Mouse (Mus musculus) CD4-positive naive resting alpha-beta T cell, adult 76 days (primary cell): ENCODE results near the gene Klk1b24. TPM values are rescaled to one million over a fixed set of nuclear protein-coding genes. Genes with fewer than 3 reads are reported as not detected.

Experiments used
- total RNA-seq: library from RNA; stranded (reverse); gene quantifications from one replicate; pipeline ENCODE4 v1.2.4, GENCODE M21; 2023

The Klk1b24 gene
- not detected for total RNA-seq

DNA sequence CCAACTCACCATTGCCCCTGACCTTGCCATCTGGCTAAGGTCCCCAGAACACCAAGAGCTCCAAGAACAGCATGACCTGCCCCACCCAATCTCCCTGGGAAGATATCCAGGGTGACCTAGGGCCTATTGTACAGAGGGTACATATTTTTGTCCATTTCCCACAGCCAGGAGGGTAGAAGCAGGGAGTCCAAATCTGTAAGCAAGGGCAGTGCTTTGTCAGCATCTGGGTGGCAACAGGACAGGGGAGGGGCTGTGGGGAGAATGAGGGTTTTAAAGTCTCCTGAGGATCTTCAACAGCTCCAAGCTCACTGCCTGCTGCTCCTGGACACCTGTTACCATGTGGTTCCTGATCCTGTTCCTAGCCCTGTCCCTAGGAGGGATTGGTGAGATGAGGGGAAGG is at the start of gene Klk1b24:
TSS of gene Klk1b24 (plus strand) at position 301 of the 400 bp plus-strand sequence.

DNA sequence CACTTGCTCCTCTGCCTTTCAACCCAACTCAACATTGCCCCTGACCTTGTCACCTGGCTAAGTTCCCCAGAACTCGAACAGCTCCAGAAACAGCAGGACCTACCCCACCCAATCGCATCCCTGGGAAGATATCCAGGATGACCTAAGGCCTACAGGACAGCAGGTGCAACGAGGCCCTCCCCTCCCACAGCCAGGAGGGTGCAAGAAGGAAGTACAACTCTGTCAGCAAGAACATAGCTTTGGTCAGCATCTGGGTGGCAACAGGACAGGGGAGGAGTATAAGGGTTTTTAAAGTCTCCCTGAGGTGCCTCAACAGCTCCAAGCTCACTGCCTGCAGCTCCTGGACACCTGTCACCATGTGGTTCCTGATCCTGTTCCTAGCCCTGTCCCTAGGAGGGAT is 9.9 kb downstream of the Klk1b24 start, which contains the start of gene Klk1b3:
TSS of gene Klk1b3 (plus strand) at position 301 of the 400 bp plus-strand sequence.

GRCm38 (mm10) chr7:44207135-44207534 is 19.1 kb downstream of the Klk1b24 start, which contains the start of gene Klk1b4:
Gene Klk1b4, plus strand, starts transcription at chr7:44207435.

GRCm38 (mm10) chr7:44215645-44216044 is 27.6 kb downstream of the Klk1b24 start, which contains the start of gene Klk1b5:
Gene Klk1b5, plus strand, starts transcription at chr7:44215945.

GRCm38 (mm10) chr7:44225076-44225475 is 37.0 kb downstream of the Klk1b24 start, which contains the start of gene Klk1:
Gene Klk1, plus strand, starts transcription at chr7:44225360.

GRCm38 (mm10) chr7:44235909-44236308 is 47.9 kb downstream of the Klk1b24 start, which contains the start of gene Gm36864:
Gene Gm36864, plus strand, starts transcription at chr7:44236177.

Other genes with a start within 250 kb of the Klk1b24 start
- not detected for gene Klk1b8, start 237.6 kb upstream of the Klk1b24 start, total RNA-seq
- gene Klk1b1, start 221.5 kb upstream of the Klk1b24 start, total RNA-seq: not detected
- gene Klk1b9, start 212.2 kb upstream of the Klk1b24 start, total RNA-seq: not detected
- gene Klk1b11, start 192.4 kb upstream of the Klk1b24 start, total RNA-seq: not detected
- gene Klk1b26, start 176.1 kb upstream of the Klk1b24 start, total RNA-seq: not detected
- not detected for gene Klk1b27, start 135.9 kb upstream of the Klk1b24 start, total RNA-seq
- gene Klk1b21, start 85.9 kb upstream of the Klk1b24 start, total RNA-seq: not detected
- not detected for gene Klk1b22, start 75.6 kb upstream of the Klk1b24 start, total RNA-seq
- not detected for gene Klk1b16, start 51.5 kb upstream of the Klk1b24 start, total RNA-seq
- not detected for gene Klk1b3, start 10.0 kb downstream of the Klk1b24 start, total RNA-seq
- not detected for gene Klk1b4, start 19.2 kb downstream of the Klk1b24 start, total RNA-seq
- not detected for gene Klk1b5, start 27.7 kb downstream of the Klk1b24 start, total RNA-seq
- 0.82 TPM for gene Klk1, start 37.1 kb downstream of the Klk1b24 start, total RNA-seq
- not detected for gene Gm36864, start 47.9 kb downstream of the Klk1b24 start, total RNA-seq
- 3.3 TPM for gene 1700028J19Rik, start 58.5 kb downstream of the Klk1b24 start, total RNA-seq
- gene 2410002F23Rik, start 58.5 kb downstream of the Klk1b24 start, total RNA-seq: 214 TPM
- not detected for gene Acp4, start 69.1 kb downstream of the Klk1b24 start, total RNA-seq
- gene Gm15517, start 73.2 kb downstream of the Klk1b24 start, total RNA-seq: not detected
- gene Clec11a, start 118.7 kb downstream of the Klk1b24 start, total RNA-seq: 0.67 TPM
- 3.0 TPM for gene Shank1, start 122.0 kb downstream of the Klk1b24 start, total RNA-seq
- gene Syt3, start 195.9 kb downstream of the Klk1b24 start, total RNA-seq: not detected
- gene 1700008O03Rik, start 197.6 kb downstream of the Klk1b24 start, total RNA-seq: not detected
- gene Lrrc4b, start 240.8 kb downstream of the Klk1b24 start, total RNA-seq: not detected